Mouse (Mus musculus) gastrocnemius, postnatal 4 days (tissue): ENCODE results near the gene Astn2. TPM values are rescaled to one million over a fixed set of nuclear protein-coding genes. Genes with fewer than 3 reads are reported as not detected.

ENCODE experiments used
- DNase-seq, 2 experiments: peaks; one replicate each; pipeline ENCODE4 v3.0.0; 2021 to 2022; ENCODE audit warnings: low spot score in 2 of 2, mixed read lengths in 2 of 2
- total RNA-seq, 2 experiments: library from RNA; stranded (reverse); gene quantifications; 2 replicates each; pipeline ENCODE4 v1.2.3; 2021

Astn2 gene
- total RNA-seq, 2 experiments from 2014 or later, result 3.3 to 4.3 TPM

GRCm38 (mm10) chr4:65333718-65334117, 1070.7 kb downstream of the Astn2 start:
- no peak for DNase-seq
